29 mouse cellular contexts compared by ENCODE assay signal in genomic region chr8:119737093-119737900, GRCm38 (mm10). TPM values are rescaled to one million over a fixed set of nuclear protein-coding genes. Genes with fewer than 3 reads are reported as not detected.
DNase-seq lines count a peak whose midpoint lies in the region; ATAC-seq and TF ChIP-seq lines count a peak whose summit lies in the region.
"Had no signal": no experiment of that assay in that cellular context is flagged by ENCODE, and none has a peak within 500 bp of the region (broad histone marks: within the 10 kb centered on the region; RNA-seq: fewer than 3 reads in every experiment).

No protein-coding gene starts in this region.

- H3K9ac ChIP-seq in liver, embryonic 13.5 days = no peak overlapping the region
- no peak overlapping the region for H3K9ac ChIP-seq in lung, embryonic 16.5 days (ENCODE audit: low read length)
- H3K9ac ChIP-seq in MEL (ENCODE audit: control insufficient read depth, low read depth, low read length, poor library complexity, severe bottlenecking) = 0 out of 2 replicates have a peak overlapping the region, but pooled peaks have one; percentile 1
- H3K9ac ChIP-seq: embryonic facial prominence, embryonic 13.5 days; forebrain, embryonic 12.5 days; forebrain, embryonic 15.5 days; hindbrain, embryonic 13.5 days; intestine, embryonic 15.5 days had no signal

- peaks cover 17% of the 10 kb centered on the region for H3K4me1 ChIP-seq in liver, embryonic 13.5 days (replicated peaks)
- peaks cover 8% of the 10 kb centered on the region for H3K4me1 ChIP-seq in lung, embryonic 16.5 days (replicated peaks; ENCODE audit: control insufficient read depth, insufficient read depth, low read length)
- peaks cover 3 to 20% of the 10 kb centered on the region in 2 experiments for H3K4me1 ChIP-seq in MEL (ENCODE audit: control insufficient read depth in 1 of 2, insufficient read depth in 2 of 2, low read length in 2 of 2)
- H3K4me1 ChIP-seq in brown adipose tissue, adult 24 weeks (ENCODE audit: control insufficient read depth, insufficient read depth, insufficient read length, low read length) = no peaks in the 10 kb centered on the region
- H3K4me1 ChIP-seq: embryonic facial prominence, embryonic 13.5 days; forebrain, embryonic 15.5 days; hindbrain, embryonic 13.5 days had no signal

- no peak overlapping the region for H3K4me2 ChIP-seq in liver, embryonic 13.5 days
- no peak overlapping the region for H3K4me2 ChIP-seq in lung, embryonic 16.5 days (ENCODE audit: low read depth, low read length)
- H3K4me2 ChIP-seq: embryonic facial prominence, embryonic 13.5 days; forebrain, embryonic 12.5 days; forebrain, embryonic 15.5 days; heart, embryonic 11.5 days; hindbrain, embryonic 13.5 days; intestine, embryonic 15.5 days had no signal

- no peaks in the 10 kb centered on the region for H3K27me3 ChIP-seq in liver, embryonic 13.5 days
- no peaks in the 10 kb centered on the region for H3K27me3 ChIP-seq in lung, embryonic 16.5 days (ENCODE audit: control insufficient read depth, insufficient read depth, low read depth, low read length)
- H3K27me3 ChIP-seq in MEL (ENCODE audit: control insufficient read depth in 1 of 2, insufficient read depth in 2 of 2, low read length in 2 of 2) = no peaks in the 10 kb centered on the region
- H3K27me3 ChIP-seq: embryonic facial prominence, embryonic 13.5 days; forebrain, embryonic 15.5 days; hindbrain, embryonic 13.5 days; intestine, embryonic 15.5 days had no signal

- TF ChIP-seq CTCF in MEL (IDR thresholded peaks at IDR 0.05 in 2 of 3, conservative IDR thresholded peaks at IDR 0.05 in 1 of 3; ENCODE audit: control insufficient read depth in 1 of 3, insufficient read depth in 1 of 3, low read depth in 2 of 3, low read length in 3 of 3, poor library complexity in 1 of 3, severe bottlenecking in 1 of 3) = no peak

- no peak overlapping the region for H3K4me3 ChIP-seq in liver, embryonic 13.5 days (replicated peaks)
- no peak overlapping the region for H3K4me3 ChIP-seq in lung, embryonic 16.5 days (ENCODE audit: low read length)
- H3K4me3 ChIP-seq in MEL (ENCODE audit: control insufficient read depth in 1 of 2, insufficient read depth in 1 of 2, low read depth in 2 of 2, low read length in 2 of 2) = peak overlapping the region; percentile 72 to 78
- H3K4me3 ChIP-seq in brown adipose tissue, adult 24 weeks (ENCODE audit: insufficient read depth, low read depth, low read length) = no peak overlapping the region
- H3K4me3 ChIP-seq: embryonic facial prominence, embryonic 10.5 days; embryonic facial prominence, embryonic 13.5 days; erythroblast, embryonic 14.5 days; forebrain, embryonic 12.5 days; forebrain, embryonic 15.5 days; hindbrain, embryonic 10.5 days; hindbrain, embryonic 13.5 days; intestine, embryonic 15.5 days had no signal

- H3K27ac ChIP-seq in liver, embryonic 13.5 days = 0 out of 2 replicates have a peak overlapping the region, but pooled peaks have one; percentile 14
- H3K27ac ChIP-seq in lung, embryonic 16.5 days (ENCODE audit: low read length) = no peak overlapping the region
- peak overlapping the region; percentile 66 for H3K27ac ChIP-seq in MEL (ENCODE audit: control insufficient read depth, low read depth, low read length)
- peak overlapping the region; percentile 23 for H3K27ac ChIP-seq in brown adipose tissue, adult 24 weeks (replicated peaks; ENCODE audit: low read depth, low read length)
- H3K27ac ChIP-seq: embryonic facial prominence, embryonic 10.5 days; embryonic facial prominence, embryonic 13.5 days; forebrain, embryonic 12.5 days; forebrain, embryonic 15.5 days; hindbrain, embryonic 10.5 days; hindbrain, embryonic 13.5 days; intestine, embryonic 15.5 days had no signal

- no peak for TF ChIP-seq EP300 in MEL (IDR thresholded peaks at IDR 0.05; ENCODE audit: low read depth in 1 of 2, low read length in 2 of 2)

- H3K9me3 ChIP-seq in liver, embryonic 13.5 days (replicated peaks) = no peaks in the 10 kb centered on the region
- no peaks in the 10 kb centered on the region for H3K9me3 ChIP-seq in lung, embryonic 16.5 days (ENCODE audit: control insufficient read depth, low read length)
- H3K9me3 ChIP-seq in MEL (replicated peaks; ENCODE audit: insufficient read depth, low read length) = no peaks in the 10 kb centered on the region
- H3K9me3 ChIP-seq: embryonic facial prominence, embryonic 10.5 days; embryonic facial prominence, embryonic 13.5 days; forebrain, embryonic 12.5 days; forebrain, embryonic 15.5 days; hindbrain, embryonic 10.5 days; hindbrain, embryonic 13.5 days; intestine, embryonic 15.5 days had no signal

- no peak for TF ChIP-seq RAD21 in MEL (IDR thresholded peaks at IDR 0.05; ENCODE audit: low read depth, low read length)

- WGBS in liver, embryonic 13.5 days (ENCODE audit: insufficient replicate concordance) = 45% methylated on average over 11 of the region's 11 CpGs
- 55% methylated on average over 11 of the region's 11 CpGs for WGBS in lung, embryonic 16.5 days

- H3K36me3 ChIP-seq in liver, embryonic 13.5 days = no peaks in the 10 kb centered on the region
- no peaks in the 10 kb centered on the region for H3K36me3 ChIP-seq in lung, embryonic 16.5 days (ENCODE audit: control insufficient read depth, insufficient read depth, low read length)
- peaks cover 0 to 7% of the 10 kb centered on the region in 2 experiments; a peak in 2 of 4 replicates for H3K36me3 ChIP-seq in MEL (ENCODE audit: control insufficient read depth in 1 of 2, insufficient read depth in 2 of 2, low read length in 2 of 2)
- H3K36me3 ChIP-seq: embryonic facial prominence, embryonic 10.5 days; embryonic facial prominence, embryonic 13.5 days; forebrain, embryonic 12.5 days; forebrain, embryonic 15.5 days; hindbrain, embryonic 10.5 days; hindbrain, embryonic 13.5 days; intestine, embryonic 15.5 days had no signal

- no peaks in the 10 kb centered on the region for H3K79me2 ChIP-seq in MEL (ENCODE audit: control insufficient read depth, insufficient read depth, low read length, poor library complexity)

- no peak for TF ChIP-seq POLR2A in MEL (IDR thresholded peaks at IDR 0.05; ENCODE audit: control insufficient read depth in 1 of 2, insufficient read depth in 1 of 2, low read depth in 1 of 2, low read length in 2 of 2, poor library complexity in 1 of 2)

- no peak for DNase-seq in liver, embryonic 13.5 days
- DNase-seq in liver (no peak), MEL (ENCODE audit: low read depth, low spot score) (peak; percentile 73)
- DNase-seq in lung, postnatal 36 days = no peak
- DNase-seq in gastrocnemius, adult 8-10 months (ENCODE audit: low spot score in 2 of 2) = no peak
- no peak for DNase-seq in heart, postnatal 25 days (ENCODE audit: low spot score)
- DNase-seq: adrenal gland, adult 8-10 months; adrenal gland, postnatal 25 days; B cell, adult 2 months; cerebellum, adult 18-20 months; cerebellum, adult 9-10 months; cerebellum, postnatal 14 days; gastrocnemius, postnatal 10 days; gastrocnemius, postnatal 36 days; heart, postnatal 36 days had no signal

- intact Hi-C loops in heart, postnatal 25 days (cut with DNase I) = no loop called here

- peak; percentile 19; the same call in 1 of the 2 replicates for ATAC-seq in liver, embryonic 13.5 days (ENCODE audit: low read depth)
- peak; percentile 29; the same call in 1 of the 2 replicates for ATAC-seq in lung, embryonic 16.5 days (ENCODE audit: low read depth)
- ATAC-seq: activated CD4-positive, CD25-positive, alpha-beta regulatory T cell, adult 4 months; forebrain, embryonic 15.5 days; hindbrain, embryonic 16.5 days; intestine, embryonic 15.5 days had no signal

TF ChIP-seq in MEL, 35 proteins besides CTCF, POLR2A, EP300 and RAD21 (continues in another document):
- no peak for TF ChIP-seq GABPA (IDR thresholded peaks at IDR 0.05; ENCODE audit: low read depth, low read length)
- TF ChIP-seq USF1 (IDR thresholded peaks at IDR 0.05; ENCODE audit: low read depth, low read length) = 0 out of 2 replicates have a peak, but pooled peaks have one; percentile 20
- no peak for TF ChIP-seq HCFC1 (IDR thresholded peaks at IDR 0.05; ENCODE audit: low read depth, low read length)
- peak; percentile 10; the same call in 1 of the 2 replicates for TF ChIP-seq SIN3A (IDR thresholded peaks at IDR 0.05; ENCODE audit: low read length)
- peak; percentile 98 for TF ChIP-seq TBP (IDR thresholded peaks at IDR 0.05; ENCODE audit: low read depth, low read length)
- TF ChIP-seq MAZ (IDR thresholded peaks at IDR 0.05; ENCODE audit: low read depth, low read length) = no peak
- TF ChIP-seq MXI1 (IDR thresholded peaks at IDR 0.05; ENCODE audit: low read depth, low read length) = 0 out of 2 replicates have a peak, but pooled peaks have one; percentile 23
- TF ChIP-seq GATA1 (IDR thresholded peaks at IDR 0.05; ENCODE audit: low read depth, low read length) = no peak
- peak; percentile 76 for TF ChIP-seq ZNF384 (IDR thresholded peaks at IDR 0.05; ENCODE audit: low read depth, low read length)
- no peak for TF ChIP-seq ZKSCAN1 (IDR thresholded peaks at IDR 0.05; ENCODE audit: low read depth, low read length)
- no peak for TF ChIP-seq TAL1 (IDR thresholded peaks at IDR 0.05; ENCODE audit: low read length)
- 0 out of 2 replicates have a peak, but pooled peaks have one; percentile 14 for TF ChIP-seq CHD1 (IDR thresholded peaks at IDR 0.05; ENCODE audit: low read depth, low read length)
- TF ChIP-seq MAFK (IDR thresholded peaks at IDR 0.05; ENCODE audit: borderline replicate concordance, low read depth, low read length) = peak; percentile 90
- no peak for TF ChIP-seq KAT2A (conservative IDR thresholded peaks at IDR 0.05; ENCODE audit: low read depth, low read length)

RNA-seq across cellular contexts. Expression of gene Atp2c2, which starts 37.5 kb away (rescaled TPM):
- polyA plus RNA-seq in liver, embryonic 13.5 days (2015; fragmentation: Nextera tagmentation; extraction: Ambion mirVana) = 0.07 and 0.20 TPM in 2 replicates
- polyA plus RNA-seq in lung, embryonic 16.5 days (2015; fragmentation: Nextera tagmentation; extraction: Ambion mirVana) = 3.5 and 4.0 TPM in 2 replicates
- total RNA-seq in MEL (2012; rRNA removed) = 0.27 and 0.33 TPM in 2 replicates
- under 1 TPM in 1 of 2 experiments, not detected in 1; 0.58 TPM for polyA plus RNA-seq in MEL (2012; ENCODE audit: insufficient read depth in 1 of 2, insufficient read length in 2 of 2, low read depth in 1 of 2, low replicate concordance in 2 of 2, missing spikeins in 1 of 2)
- not detected in 2 replicates for polyA plus RNA-seq in brown adipose tissue, adult 24 weeks (2012; ENCODE audit: insufficient read depth, insufficient read length, missing spikeins)
- total RNA-seq in gastrocnemius, adult 8-10 months (2022) = not detected
- not detected for total RNA-seq in heart, postnatal 25 days (2021)
- total RNA-seq: gastrocnemius, postnatal 10 days; granulocyte monocyte progenitor cell, adult 5-6 weeks; heart, postnatal 36 days had no signal
- polyA plus RNA-seq: activated CD4-positive, CD25-positive, alpha-beta regulatory T cell, adult 4 months; erythroblast, embryonic 14.5 days had no signal

RNA-seq across cellular contexts. Expression of gene Tldc1, which starts 40.9 kb away (rescaled TPM):
- 4.3 and 4.5 TPM in 2 replicates for polyA plus RNA-seq in liver, embryonic 13.5 days (2015; fragmentation: Nextera tagmentation; extraction: Ambion mirVana)
- 13.9 and 15.3 TPM in 2 replicates for polyA plus RNA-seq in lung, embryonic 16.5 days (2015; fragmentation: Nextera tagmentation; extraction: Ambion mirVana)
- 13.4 and 16.4 TPM in 2 replicates for total RNA-seq in MEL (2012; rRNA removed)
- polyA plus RNA-seq in MEL (2012; ENCODE audit: insufficient read depth in 1 of 2, insufficient read length in 2 of 2, low read depth in 1 of 2, low replicate concordance in 2 of 2, missing spikeins in 1 of 2) = 10 to 100 TPM in 1 of 2 experiments, not detected in 1; 16.1 TPM
- 1.7 and 3.4 TPM in 2 replicates for polyA plus RNA-seq in brown adipose tissue, adult 24 weeks (2012; ENCODE audit: insufficient read depth, insufficient read length, missing spikeins)
- 1 to 10 TPM; 2.9 to 4.8 (median 3.8) TPM for total RNA-seq in gastrocnemius, adult 8-10 months (2022)
- total RNA-seq in heart, postnatal 25 days (2021) = 10 to 100 TPM; 10.5 to 12.4 TPM

Comparison
In these comparisons a context has a peak if more than half of its experiments do, and no peak if none do; other contexts are left out.
1. H3K4me3 ChIP-seq: peak in MEL (2 of 2); none in liver, embryonic 13.5 days (single experiment), lung, embryonic 16.5 days (single experiment) and brown adipose tissue, adult 24 weeks (single experiment).